Mouse (Mus musculus) stomach, embryonic 16.5 days (tissue): ENCODE measurements around the gene Mroh3. TPM values are rescaled to one million over a fixed set of nuclear protein-coding genes. Genes with fewer than 3 reads are reported as not detected.
A peak's percentile ranks its signal among the peaks of the same experiment; 100 is the strongest.

Experiments used
- ATAC-seq: fragments of 200-750 bp; cut with Nextera tagmentation; 2 replicates; pipeline ENCODE4 v1.8.0; 2017; ENCODE audit warnings: moderate number of reproducible peaks, moderate TSS enrichment; ENCODE audit not compliant: insufficient read depth, low FRiP score
- H3K27ac ChIP-seq: fragments of 300-500 bp; sonication (generic); 2 replicates; pipeline ENCODE4 v1.5.1; 2014; ENCODE audit warnings: low read length
- H3K27me3 ChIP-seq: fragments of 300-500 bp; sonication (generic); 2 replicates; pipeline ENCODE4 v1.6.1; 2014; ENCODE audit warnings: low read length, control low read depth, mixed read lengths; ENCODE audit not compliant: control insufficient read depth, insufficient read depth
- H3K36me3 ChIP-seq: fragments of 300-500 bp; sonication (generic); 2 replicates; pipeline ENCODE4 v1.6.1; 2014; ENCODE audit warnings: low read length; ENCODE audit not compliant: control insufficient read depth, insufficient read depth
- H3K4me1 ChIP-seq: fragments of 300-500 bp; sonication (generic); 2 replicates; pipeline ENCODE4 v1.6.1; 2014; ENCODE audit warnings: low read length, control low read depth, mixed read lengths; ENCODE audit not compliant: control insufficient read depth, insufficient read depth
- H3K4me2 ChIP-seq: fragments of 300-500 bp; sonication (generic); 2 replicates; pipeline ENCODE4 v1.6.1; 2014; ENCODE audit warnings: low read depth, low read length, mixed read lengths
- H3K4me3 ChIP-seq: fragments of 300-500 bp; sonication (generic); replicated peaks from 2 replicates; pipeline ENCODE4 v1.5.1; 2014; ENCODE audit warnings: mild to moderate bottlenecking, low read length
- H3K9ac ChIP-seq: fragments of 300-500 bp; sonication (generic); 2 replicates; pipeline ENCODE4 v1.6.1; 2014; ENCODE audit warnings: low read length
- H3K9me3 ChIP-seq: fragments of 300-500 bp; sonication (generic); replicated peaks from 2 replicates; pipeline ENCODE4 v1.6.1; 2016; ENCODE audit warnings: low read length, control low read depth; ENCODE audit not compliant: control insufficient read depth
- WGBS: fragments of 180-500 bp; shearing (Covaris S2); extraction: QIAGEN DNeasy Blood & Tissue Kit; methylation state at CpG from one replicate; pipeline ENCODE4 v1.1.7; 2014; 5-methylcytosine and 5-hydroxymethylcytosine counted together
- polyA plus RNA-seq: library from polyadenylated mRNA; unstranded; fragments of >200 nt; fragmentation: Nextera tagmentation; extraction: Ambion mirVana; gene quantifications from 2 replicates; pipeline ENCODE4 v1.2.1, GENCODE M21; 2015

The Mroh3 gene
- polyA plus RNA-seq, 1 experiment from 2014 or later, result 1.3 TPM

DNA sequence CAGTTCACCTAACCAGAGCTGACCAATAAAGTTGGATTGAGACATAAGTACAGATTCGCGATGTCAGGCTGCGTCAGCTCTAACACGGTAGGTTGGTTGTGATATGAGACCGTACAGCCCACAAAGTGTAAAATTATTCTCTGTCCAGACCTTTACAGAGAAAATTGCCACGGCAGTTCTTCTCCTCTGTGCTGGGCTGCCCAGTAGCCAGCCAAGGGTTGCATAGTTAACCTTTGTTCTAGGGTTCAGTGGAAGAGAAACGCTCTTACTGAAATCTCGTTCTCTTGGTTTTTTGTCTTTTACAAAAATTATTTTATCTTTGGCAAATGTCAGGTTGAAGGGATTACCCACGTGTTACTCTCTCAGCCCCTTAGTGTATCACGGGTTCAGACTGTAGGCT is 9.8 kb upstream of the Mroh3 start:
- H3K27me3 ChIP-seq, result no peaks in the 10 kb centered on the region
- H3K4me3 ChIP-seq, result no peak overlapping the region
- no peak overlapping the region for H3K9ac ChIP-seq
- H3K4me1 ChIP-seq, result peaks cover 39% of the 10 kb centered on the region
- H3K9me3 ChIP-seq, result no peaks in the 10 kb centered on the region
- 64% methylated on average over 10 of the region's 10 CpGs for WGBS
- ATAC-seq, result no peak
- H3K36me3 ChIP-seq, result no peaks in the 10 kb centered on the region; the same call in 1 of the 2 replicates
- no peak overlapping the region for H3K4me2 ChIP-seq
- no peak overlapping the region for H3K27ac ChIP-seq

DNA sequence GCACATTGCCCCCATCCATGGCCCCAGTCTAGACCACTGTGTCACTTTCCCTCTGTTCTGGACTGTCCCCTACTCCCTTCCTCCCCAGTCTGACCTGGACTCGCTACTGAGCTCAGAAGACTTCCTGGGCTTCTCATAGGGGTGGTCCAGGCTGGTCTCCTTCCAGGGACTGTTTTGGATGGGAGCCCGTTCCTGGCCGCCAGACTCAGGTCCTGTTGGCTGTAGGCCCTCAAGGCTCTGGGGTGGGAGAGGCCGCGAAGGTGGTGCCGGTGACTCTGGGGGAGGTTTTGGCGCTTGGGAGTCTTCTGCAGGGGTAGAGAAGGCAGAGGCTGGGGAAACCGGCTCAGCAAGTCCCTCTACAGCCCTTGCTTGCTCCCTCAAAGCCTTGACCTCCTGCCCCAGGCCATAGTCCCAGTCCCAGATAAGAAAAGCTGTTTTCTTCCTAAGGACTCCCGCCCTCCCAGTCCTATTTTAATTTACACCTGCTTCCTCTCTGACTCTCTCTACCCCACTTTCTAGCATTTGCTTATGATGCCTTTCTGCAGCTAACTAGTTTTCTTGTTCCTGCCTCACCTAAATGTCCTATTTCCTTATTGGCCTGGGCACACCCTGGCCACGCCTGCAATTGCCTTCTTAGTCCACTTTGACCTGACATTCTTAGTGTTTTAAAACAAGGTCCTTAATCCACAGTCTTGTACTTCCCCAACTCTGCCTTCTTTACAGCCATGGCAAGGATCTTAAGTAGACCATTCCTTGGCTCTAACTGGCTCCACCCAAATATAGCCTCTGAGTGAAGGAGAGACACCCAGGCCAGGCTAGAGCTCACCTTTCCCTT is 7.6 kb upstream of the Mroh3 start:
- H3K36me3 ChIP-seq, result peaks cover 8% of the 10 kb centered on the region
- peaks cover 29% of the 10 kb centered on the region for H3K4me1 ChIP-seq
- ATAC-seq, result peak; percentile 84
- H3K4me2 ChIP-seq, result peak overlapping the region; percentile 20; the same call in 1 of the 2 replicates
- 0 out of 2 replicates have a peak overlapping the region, but pooled peaks have one; percentile 4 for H3K9ac ChIP-seq
- WGBS, result 39% methylated on average over 10 of the region's 10 CpGs
- peak overlapping the region; percentile 81 for H3K27ac ChIP-seq
- H3K9me3 ChIP-seq, result no peaks in the 10 kb centered on the region
- H3K4me3 ChIP-seq, result no peak overlapping the region
- no peaks in the 10 kb centered on the region for H3K27me3 ChIP-seq

DNA sequence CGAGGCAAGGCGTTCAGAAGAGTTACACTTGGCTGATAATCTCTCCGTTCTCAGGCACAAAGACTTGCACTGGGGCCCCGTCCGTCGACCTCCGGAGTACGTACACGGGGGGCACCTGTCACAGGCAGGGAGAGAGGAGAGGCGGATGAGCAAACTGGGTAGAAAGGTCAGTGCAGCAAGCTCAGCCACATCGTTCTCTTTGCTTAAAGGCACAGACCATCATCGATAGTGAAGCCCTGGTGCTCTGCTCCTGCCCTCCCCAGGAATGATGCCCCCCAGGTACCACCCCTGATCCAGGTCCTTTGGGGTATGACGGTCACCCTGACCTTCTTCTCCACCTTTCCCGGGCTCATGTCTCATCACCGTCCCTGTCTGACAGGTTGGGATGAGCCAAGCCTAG is 1.7 kb upstream of the Mroh3 start:
- Histone ChIP-seq H3K36me3 (peaks cover 10% of the 10 kb centered on the region; the same call in 1 of the 2 replicates), H3K4me3 (no peak overlapping the region), H3K27ac (no peak overlapping the region), H3K9me3 (no peaks in the 10 kb centered on the region), H3K27me3 (no peaks in the 10 kb centered on the region), H3K4me1 (no peaks in the 10 kb centered on the region), H3K4me2 (no peak overlapping the region), H3K9ac (no peak overlapping the region)
- no peak for ATAC-seq
- WGBS, result 62% methylated on average over 15 of the region's 15 CpGs

DNA sequence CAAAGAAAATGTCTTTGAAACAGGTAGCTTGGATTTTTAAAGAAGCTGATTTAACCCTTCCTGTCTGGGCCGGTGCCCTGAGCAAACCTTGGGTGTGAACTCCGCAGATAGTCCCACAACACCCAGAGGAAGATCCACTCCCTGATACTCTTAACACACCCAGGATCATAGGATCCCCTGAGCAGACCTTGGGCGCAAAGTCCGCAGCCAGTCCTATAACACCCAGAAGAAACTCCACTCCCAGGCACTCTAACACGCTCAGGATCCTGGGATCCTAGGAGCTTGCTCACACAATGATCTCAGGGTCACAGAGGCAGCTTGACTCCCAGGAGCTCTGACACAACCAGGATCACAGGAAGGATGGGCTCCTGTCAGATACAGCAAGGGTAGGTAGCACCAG is 22.6 kb downstream of the Mroh3 start:
- no peaks in the 10 kb centered on the region for H3K27me3 ChIP-seq
- no peaks in the 10 kb centered on the region for H3K36me3 ChIP-seq
- H3K9ac ChIP-seq, result no peak overlapping the region
- no peak for ATAC-seq
- H3K27ac ChIP-seq, result no peak overlapping the region
- no peaks in the 10 kb centered on the region for H3K4me1 ChIP-seq
- no peaks in the 10 kb centered on the region for H3K9me3 ChIP-seq
- WGBS, result 91% methylated on average over 5 of the region's 5 CpGs
- H3K4me2 ChIP-seq, result no peak overlapping the region
- no peak overlapping the region for H3K4me3 ChIP-seq

DNA sequence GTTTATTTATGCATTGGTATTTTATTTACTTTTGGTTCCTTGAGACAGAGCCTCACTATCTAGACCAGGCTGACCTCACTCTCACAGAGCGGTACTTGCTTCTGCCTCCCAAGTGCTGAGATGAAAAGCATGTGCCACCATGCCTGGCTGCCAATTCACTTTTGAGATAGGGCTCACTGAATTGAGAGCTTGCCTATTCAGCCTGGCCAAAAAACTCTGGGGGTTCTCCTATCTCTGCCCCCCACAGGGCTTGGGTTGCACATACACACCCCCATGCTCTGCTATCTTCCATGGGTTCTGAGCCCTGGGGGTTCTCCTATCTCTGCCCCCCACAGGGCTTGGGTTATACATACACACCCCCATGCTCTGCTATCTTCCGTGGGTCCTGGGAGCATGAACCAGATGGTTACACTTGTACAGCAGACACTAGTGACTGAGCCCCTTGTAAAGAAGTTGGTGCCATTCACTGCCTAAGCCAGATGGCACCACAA is 33.1 kb downstream of the Mroh3 start:
- Histone ChIP-seq H3K27ac (no peak overlapping the region), H3K4me3 (no peak overlapping the region), H3K4me2 (no peak overlapping the region), H3K9me3 (no peaks in the 10 kb centered on the region), H3K9ac (no peak overlapping the region), H3K4me1 (peaks cover 7% of the 10 kb centered on the region), H3K27me3 (no peaks in the 10 kb centered on the region), H3K36me3 (no peaks in the 10 kb centered on the region)
- WGBS, result 44% methylated on average over 2 of the region's 2 CpGs
- ATAC-seq, result no peak

DNA sequence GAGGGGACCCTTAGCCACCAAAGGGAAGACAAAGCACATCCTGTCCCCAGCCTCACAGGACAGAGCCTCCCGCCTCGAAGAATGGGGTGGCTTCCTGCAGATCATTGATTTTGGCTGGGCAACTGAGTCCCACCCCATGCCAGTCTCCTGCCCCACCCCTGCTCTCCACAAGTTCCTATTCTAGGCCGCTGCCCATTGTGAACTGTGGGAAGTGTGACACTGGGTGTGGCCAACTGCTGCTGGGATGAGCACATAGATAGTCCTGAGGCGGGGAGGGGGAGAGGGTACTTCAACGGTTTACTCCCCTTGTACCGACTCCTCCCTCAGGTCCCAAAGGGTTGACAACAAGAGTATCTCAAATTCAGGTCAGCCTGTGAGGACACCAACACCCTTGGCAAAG is 33.9 kb downstream of the Mroh3 start:
- no peak overlapping the region for H3K9ac ChIP-seq
- no peak for ATAC-seq
- 52% methylated on average over 6 of the region's 6 CpGs for WGBS
- no peak overlapping the region for H3K4me2 ChIP-seq
- no peaks in the 10 kb centered on the region for H3K9me3 ChIP-seq
- H3K36me3 ChIP-seq, result no peaks in the 10 kb centered on the region; the same call in 1 of the 2 replicates
- peaks cover 16% of the 10 kb centered on the region for H3K4me1 ChIP-seq
- no peak overlapping the region for H3K4me3 ChIP-seq
- no peak overlapping the region for H3K27ac ChIP-seq
- no peaks in the 10 kb centered on the region for H3K27me3 ChIP-seq

DNA sequence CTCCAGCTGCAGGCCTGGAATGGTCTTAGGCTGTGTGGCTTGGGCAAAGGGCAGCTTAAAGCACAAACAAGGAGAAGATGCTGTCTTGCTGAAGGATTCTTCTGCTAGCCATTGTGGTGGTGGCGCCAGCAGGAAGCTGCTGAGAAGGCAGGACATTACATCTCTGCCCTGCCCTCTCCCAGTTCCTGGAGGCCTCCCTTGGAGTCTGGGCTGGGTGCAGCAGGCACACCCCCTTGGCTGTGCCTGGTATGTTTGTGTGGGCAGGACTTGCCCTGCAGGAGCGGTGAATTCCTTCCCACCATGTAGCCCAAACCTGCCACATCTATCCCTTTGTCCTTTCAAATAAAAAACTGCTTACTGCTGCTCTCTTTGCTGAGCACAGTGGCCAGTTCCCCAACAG is 35.5 kb downstream of the Mroh3 start:
- no peak overlapping the region for H3K4me2 ChIP-seq
- H3K4me1 ChIP-seq, result peaks cover 19% of the 10 kb centered on the region
- WGBS, result 61% methylated on average over 2 of the region's 2 CpGs
- peak overlapping the region; percentile 56 for H3K27ac ChIP-seq
- peak; percentile 63; the same call in 1 of the 2 replicates for ATAC-seq
- H3K4me3 ChIP-seq, result no peak overlapping the region
- no peak overlapping the region for H3K9ac ChIP-seq
- H3K36me3 ChIP-seq, result no peaks in the 10 kb centered on the region; the same call in 1 of the 2 replicates
- no peaks in the 10 kb centered on the region for H3K27me3 ChIP-seq
- H3K9me3 ChIP-seq, result no peaks in the 10 kb centered on the region

DNA sequence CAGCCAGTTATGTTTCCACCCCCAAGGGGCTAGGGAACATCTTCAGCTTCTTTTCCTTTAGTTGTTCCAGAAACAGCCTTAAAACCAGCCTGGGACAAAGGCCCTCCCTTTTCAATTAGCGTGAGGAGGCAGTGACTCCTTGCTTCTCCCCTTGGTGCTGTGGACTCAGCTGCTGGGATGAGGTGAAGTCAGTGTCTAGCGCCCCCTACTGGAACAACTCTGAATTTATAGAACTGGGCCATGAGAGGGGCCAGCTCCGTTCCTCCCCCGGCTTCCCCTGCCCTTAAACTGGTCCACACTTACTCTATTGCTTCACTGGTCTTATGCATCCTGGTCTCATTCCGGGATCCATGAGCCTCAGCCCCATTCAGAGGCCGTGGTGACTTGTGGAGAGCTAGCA is 37.4 kb downstream of the Mroh3 start:
- Histone ChIP-seq H3K4me2 (no peak overlapping the region), H3K27me3 (no peaks in the 10 kb centered on the region), H3K36me3 (no peaks in the 10 kb centered on the region; the same call in 1 of the 2 replicates), H3K9me3 (no peaks in the 10 kb centered on the region), H3K4me1 (peaks cover 19% of the 10 kb centered on the region), H3K9ac (no peak overlapping the region), H3K4me3 (no peak overlapping the region), H3K27ac (no peak overlapping the region)
- 33% methylated on average over 6 of the region's 6 CpGs for WGBS
- no peak for ATAC-seq

DNA sequence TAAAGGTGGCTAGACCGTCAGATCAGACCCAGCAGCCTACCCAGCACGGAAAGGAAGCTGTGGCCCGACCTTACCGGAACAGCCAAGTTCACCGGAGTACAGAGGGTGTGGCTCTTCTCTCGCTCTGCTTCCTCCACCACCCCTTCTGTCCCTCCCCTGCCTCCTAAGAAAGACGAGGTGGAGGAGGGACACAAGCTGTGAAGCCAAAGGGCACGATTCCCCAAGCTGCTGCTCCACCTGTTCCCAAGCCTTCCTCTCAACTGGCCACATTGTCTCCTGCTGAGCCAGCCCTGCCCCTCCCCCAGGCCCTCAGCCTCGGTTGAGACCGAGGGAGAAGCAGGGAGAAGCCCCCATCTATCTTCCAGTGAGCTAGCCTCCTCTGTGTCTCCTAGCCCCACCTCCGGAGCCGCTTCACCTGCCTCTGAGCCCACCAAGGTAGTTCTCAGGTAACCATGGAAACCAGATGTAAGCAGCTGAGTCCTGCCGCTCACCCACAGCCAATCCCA is 38.5 kb downstream of the Mroh3 start:
- H3K27ac ChIP-seq, result peak overlapping the region; percentile 67
- H3K36me3 ChIP-seq, result no peaks in the 10 kb centered on the region; the same call in 1 of the 2 replicates
- H3K4me2 ChIP-seq, result peak overlapping the region; percentile 42
- no peaks in the 10 kb centered on the region for H3K9me3 ChIP-seq
- H3K4me1 ChIP-seq, result peaks cover 19% of the 10 kb centered on the region
- no peak overlapping the region for H3K4me3 ChIP-seq
- H3K27me3 ChIP-seq, result no peaks in the 10 kb centered on the region
- WGBS, result 25% methylated on average over 13 of the region's 13 CpGs
- ATAC-seq, result peak; percentile 57
- peak overlapping the region; percentile 47; the same call in 1 of the 2 replicates for H3K9ac ChIP-seq
